Comparison of ENCODE assay signal across 33 mouse cellular contexts in genomic region chr1:93065654-93066053, GRCm38 (mm10). TPM values are rescaled to one million over a fixed set of nuclear protein-coding genes. Genes with fewer than 3 reads are reported as not detected.
DNase-seq lines count a peak whose midpoint lies in the region; ATAC-seq and TF ChIP-seq lines count a peak whose summit lies in the region.
"Had no signal": no experiment of that assay in that cellular context is flagged by ENCODE, and none has a peak within 500 bp of the region (broad histone marks: within the 10 kb centered on the region; RNA-seq: fewer than 3 reads in every experiment).

No protein-coding gene starts in this region.

- H3K4me3 ChIP-seq in layer of hippocampus, adult 2 months, result no peak overlapping the region
- H3K4me3 ChIP-seq in hindbrain, embryonic 16.5 days (ENCODE audit: low read length), result no peak overlapping the region
- H3K4me3 ChIP-seq: embryonic facial prominence, embryonic 15.5 days; heart, adult 2 months; heart, embryonic 13.5 days; limb, embryonic 13.5 days; liver, embryonic 12.5 days; midbrain, embryonic 10.5 days; myocyte; neural tube, embryonic 13.5 days had no signal

- no peak for TF ChIP-seq CTCF in layer of hippocampus, adult 2 months (conservative IDR thresholded peaks at IDR 0.05)

- peak overlapping the region; percentile 46; the same call in 1 of the 2 replicates for H3K27ac ChIP-seq in layer of hippocampus, adult 2 months
- H3K27ac ChIP-seq in hindbrain, embryonic 16.5 days (ENCODE audit: low read depth, low read length), result no peak overlapping the region
- H3K27ac ChIP-seq: embryonic facial prominence, embryonic 15.5 days; heart, adult 2 months; heart, embryonic 13.5 days; limb, embryonic 13.5 days; liver, embryonic 12.5 days; midbrain, embryonic 10.5 days; neural tube, embryonic 13.5 days had no signal

- H3K36me3 ChIP-seq in hindbrain, embryonic 16.5 days (ENCODE audit: control insufficient read depth, insufficient read depth, low read length), result peaks cover 68% of the 10 kb centered on the region
- H3K36me3 ChIP-seq: heart, embryonic 13.5 days; limb, embryonic 13.5 days; liver, embryonic 12.5 days had no signal

- 88% methylated on average over 6 of the region's 6 CpGs for WGBS in hindbrain, embryonic 16.5 days

- ATAC-seq in erythroblast, adult 5-6 weeks (replicated peaks; ENCODE audit: low FRiP score, poor library complexity, severe bottlenecking), result no peak
- ATAC-seq in hindbrain, embryonic 16.5 days, result no peak
- ATAC-seq: activated CD4-positive, CD25-positive, alpha-beta regulatory T cell, adult 4 months; forebrain, embryonic 16.5 days; intestine, postnatal 0 days; liver, embryonic 12.5 days; midbrain, embryonic 16.5 days had no signal

- H3K9me3 ChIP-seq in hindbrain, embryonic 16.5 days (ENCODE audit: control insufficient read depth, low read length), result no peaks in the 10 kb centered on the region
- H3K9me3 ChIP-seq: embryonic facial prominence, embryonic 15.5 days; heart, embryonic 13.5 days; limb, embryonic 13.5 days; liver, embryonic 12.5 days; midbrain, embryonic 10.5 days; neural tube, embryonic 13.5 days had no signal

- DNase-seq in layer of hippocampus, adult 2 months (ENCODE audit: low spot score in 2 of 2), result no peak
- DNase-seq in layer of hippocampus, postnatal 36 days, result no peak
- peak; percentile 88 for DNase-seq in adrenal gland, adult 2 months
- peak; percentile 70 for DNase-seq in adrenal gland, postnatal 25 days
- no peak for DNase-seq in thymus, postnatal 0 days (ENCODE audit: low spot score)
- DNase-seq: gastrocnemius, postnatal 25 days; heart, adult 2 months; heart, postnatal 14 days; kidney, postnatal 25 days; lung, adult 18-20 months; lung, postnatal 10 days; thymus, adult 18-20 months had no signal

- H3K9ac ChIP-seq in hindbrain, embryonic 16.5 days (ENCODE audit: low read depth, low read length), result no peak overlapping the region
- H3K9ac ChIP-seq: embryonic facial prominence, embryonic 15.5 days; heart, embryonic 13.5 days; limb, embryonic 13.5 days; liver, embryonic 12.5 days; neural tube, embryonic 13.5 days had no signal

- no peaks in the 10 kb centered on the region for H3K27me3 ChIP-seq in hindbrain, embryonic 16.5 days (replicated peaks; ENCODE audit: control insufficient read depth, insufficient read depth, low read length)
- H3K27me3 ChIP-seq: embryonic facial prominence, embryonic 15.5 days; limb, embryonic 13.5 days; neural tube, embryonic 13.5 days had no signal

- H3K4me2 ChIP-seq in hindbrain, embryonic 16.5 days (ENCODE audit: low read length), result no peak overlapping the region
- H3K4me2 ChIP-seq: embryonic facial prominence, embryonic 15.5 days; heart, embryonic 13.5 days; limb, embryonic 13.5 days; liver, embryonic 12.5 days; neural tube, embryonic 13.5 days had no signal

- H3K4me1 ChIP-seq in hindbrain, embryonic 16.5 days (ENCODE audit: control insufficient read depth, insufficient read depth, low read depth, low read length), result peaks cover 4% of the 10 kb centered on the region; the same call in 1 of the 2 replicates
- H3K4me1 ChIP-seq: liver, embryonic 12.5 days; midbrain, embryonic 10.5 days; neural tube, embryonic 13.5 days had no signal

RNA-seq across cellular contexts. Expression of gene Kif1a, which starts 36.1 kb away (rescaled TPM):
- total RNA-seq in layer of hippocampus, adult 2 months (2021), result 100 to 1,000 TPM; 609 to 644 TPM
- 100 to 1,000 TPM; 607 to 610 TPM for total RNA-seq in layer of hippocampus, postnatal 36 days (2021)
- total RNA-seq in adrenal gland, adult 2 months (2021), result 10 to 100 TPM; 33.6 to 43.0 TPM
- polyA plus RNA-seq in adrenal gland, adult 2 months (2012; rRNA removed), result 25.7 and 29.0 TPM in 2 replicates
- 15.6 and 26.0 TPM in 2 replicates for total RNA-seq in adrenal gland, postnatal 25 days (2021)
- 0.20 and 0.22 TPM in 2 replicates for polyA plus RNA-seq in thymus, postnatal 0 days (2015; fragmentation: Nextera tagmentation; extraction: Ambion mirVana)
- total RNA-seq in erythroblast, adult 5-6 weeks (2015; ENCODE audit: low replicate concordance), result not detected in 2 replicates
- under 0.01 TPM in 1 of 2 replicates, not detected in the other for total RNA-seq in erythroblast, adult 5-6 weeks (2017; ENCODE audit: low replicate concordance)
- polyA plus RNA-seq in hindbrain, embryonic 16.5 days (2015; fragmentation: Nextera tagmentation; extraction: Ambion mirVana), result 497 and 573 TPM in 2 replicates
- total RNA-seq: common myeloid progenitor, adult 5-6 weeks; MEL had no signal
- polyA plus RNA-seq: activated CD4-positive, CD25-positive, alpha-beta regulatory T cell, adult 4 months had no signal

RNA-seq across cellular contexts. Expression of gene Aqp12, which starts 59.5 kb away (rescaled TPM):
- not detected for total RNA-seq in layer of hippocampus, adult 2 months (2021)
- total RNA-seq in layer of hippocampus, postnatal 36 days (2021), result not detected
- total RNA-seq in adrenal gland, adult 2 months (2021), result under 1 TPM in 1 of 2 experiments, not detected in 1; 0.26 TPM
- not detected in 2 replicates for polyA plus RNA-seq in adrenal gland, adult 2 months (2012; rRNA removed)
- total RNA-seq in adrenal gland, postnatal 25 days (2021), result not detected in 2 replicates
- not detected in 2 replicates for polyA plus RNA-seq in thymus, postnatal 0 days (2015; fragmentation: Nextera tagmentation; extraction: Ambion mirVana)
- total RNA-seq in erythroblast, adult 5-6 weeks (2015; ENCODE audit: low replicate concordance), result not detected in 2 replicates
- total RNA-seq in erythroblast, adult 5-6 weeks (2017; ENCODE audit: low replicate concordance), result not detected in 2 replicates
- polyA plus RNA-seq in hindbrain, embryonic 16.5 days (2015; fragmentation: Nextera tagmentation; extraction: Ambion mirVana), result not detected in 2 replicates
- total RNA-seq: common myeloid progenitor, adult 5-6 weeks; gastrocnemius, postnatal 25 days; heart, adult 2 months; heart, postnatal 14 days; layer of hippocampus, adult 8-10 months; left cerebral cortex, postnatal 14 days; MEL had no signal
- polyA plus RNA-seq: activated CD4-positive, CD25-positive, alpha-beta regulatory T cell, adult 4 months; brain, embryonic 14.5 days; C2C12; embryonic facial prominence, embryonic 15.5 days; forebrain, embryonic 16.5 days; heart, adult 2 months; heart, embryonic 13.5 days; hindbrain, embryonic 11.5 days; kidney, embryonic 14.5 days; limb, embryonic 13.5 days; liver, embryonic 12.5 days; midbrain, embryonic 10.5 days; midbrain, embryonic 16.5 days; myocyte; neural tube, embryonic 13.5 days had no signal

Comparison
In these comparisons a context has a peak if more than half of its experiments do, and no peak if none do; other contexts are left out.
1. DNase-seq: peak in adrenal gland, adult 2 months (single experiment) and adrenal gland, postnatal 25 days (single experiment); none in layer of hippocampus, adult 2 months (0 of 2), layer of hippocampus, postnatal 36 days (0 of 2) and thymus, postnatal 0 days (single experiment).
2. RNA of gene Kif1a, which starts 36.1 kb away (total RNA-seq): 609 to 644 TPM in layer of hippocampus, adult 2 months, 607 to 610 TPM in layer of hippocampus, postnatal 36 days, 33.6 to 43.0 TPM in adrenal gland, adult 2 months and 15.6 to 26.0 TPM in adrenal gland, postnatal 25 days; under 0.01 TPM in erythroblast, adult 5-6 weeks; every median in the first group is over 10 times any median in the second.